Mouse (Mus musculus) liver, postnatal 0 days (tissue): ENCODE measurements at regions not wholly inside any gene's neighbourhood (a gene's known extent, or its start where the extent isn't known, plus 50 kb on each side); places are given as distances from the start of the nearest gene placed in this dataset.
A peak's percentile ranks its signal among the peaks of the same experiment; 100 is the strongest.

Source experiments
- ATAC-seq: fragments of 200-750 bp; cut with Nextera tagmentation; 2 replicates; pipeline ENCODE4 v1.8.0; 2017; ENCODE audit warnings: mild to moderate bottlenecking, moderate library complexity
- DNase-seq: peaks from one replicate; pipeline ENCODE4 v3.0.0-alpha.2; 2016
- H3K27ac ChIP-seq: fragments of 300-500 bp; sonication (generic); 2 replicates; pipeline ENCODE4 v1.5.1; 2014; ENCODE audit warnings: antibody characterized with exemption, moderate library complexity, mild to moderate bottlenecking, low read depth
- H3K27me3 ChIP-seq: fragments of 300-500 bp; sonication (generic); 2 replicates; pipeline ENCODE4 v1.6.1; 2014; ENCODE audit warnings: low read length, control low read depth, mixed read lengths; ENCODE audit not compliant: insufficient read depth
- H3K36me3 ChIP-seq: fragments of 300-500 bp; sonication (generic); replicated peaks from 2 replicates; pipeline ENCODE4 v1.6.1; 2014; ENCODE audit warnings: mild to moderate bottlenecking, control low read depth, low read length, moderate library complexity, mixed read lengths; ENCODE audit not compliant: insufficient read depth
- H3K4me1 ChIP-seq: fragments of 300-500 bp; sonication (generic); 2 replicates; pipeline ENCODE4 v1.6.1; 2014; ENCODE audit warnings: antibody characterized with exemption, mild to moderate bottlenecking, control low read depth; ENCODE audit not compliant: insufficient read depth
- H3K4me2 ChIP-seq: fragments of 300-500 bp; sonication (generic); 2 replicates; pipeline ENCODE4 v1.6.1; 2014; ENCODE audit warnings: low read depth, mild to moderate bottlenecking, low read length, moderate library complexity, mixed read lengths
- H3K4me3 ChIP-seq: fragments of 300-500 bp; sonication (generic); 2 replicates; pipeline ENCODE4 v1.5.1; 2014; ENCODE audit warnings: low read depth, low read length
- H3K9ac ChIP-seq: fragments of 300-500 bp; sonication (generic); replicated peaks from 2 replicates; pipeline ENCODE4 v1.6.1; 2014; ENCODE audit warnings: mild to moderate bottlenecking, moderate library complexity
- H3K9me3 ChIP-seq: fragments of 300-500 bp; sonication (generic); 2 replicates; pipeline ENCODE4 v1.6.1; 2016; ENCODE audit warnings: mild to moderate bottlenecking, control low read depth, low read length, mixed read lengths
- CTCF ChIP-seq: sonication (generic); IDR thresholded peaks from 2 replicates; pipeline ENCODE4 v1.5.1; 2016; ENCODE audit warnings: antibody characterized with exemption, low read depth
- EP300 ChIP-seq: IDR thresholded peaks from 2 replicates; pipeline ENCODE4 v1.6.1; 2016; ENCODE audit warnings: antibody characterized with exemption, low read depth, mild to moderate bottlenecking
- WGBS: fragments of 180-500 bp; shearing (Covaris S2); extraction: QIAGEN DNeasy Blood & Tissue Kit; methylation state at CpG from one replicate; pipeline ENCODE4 v1.1.7; 2014; ENCODE audit not compliant: insufficient replicate concordance; 5-methylcytosine and 5-hydroxymethylcytosine counted together

DNA sequence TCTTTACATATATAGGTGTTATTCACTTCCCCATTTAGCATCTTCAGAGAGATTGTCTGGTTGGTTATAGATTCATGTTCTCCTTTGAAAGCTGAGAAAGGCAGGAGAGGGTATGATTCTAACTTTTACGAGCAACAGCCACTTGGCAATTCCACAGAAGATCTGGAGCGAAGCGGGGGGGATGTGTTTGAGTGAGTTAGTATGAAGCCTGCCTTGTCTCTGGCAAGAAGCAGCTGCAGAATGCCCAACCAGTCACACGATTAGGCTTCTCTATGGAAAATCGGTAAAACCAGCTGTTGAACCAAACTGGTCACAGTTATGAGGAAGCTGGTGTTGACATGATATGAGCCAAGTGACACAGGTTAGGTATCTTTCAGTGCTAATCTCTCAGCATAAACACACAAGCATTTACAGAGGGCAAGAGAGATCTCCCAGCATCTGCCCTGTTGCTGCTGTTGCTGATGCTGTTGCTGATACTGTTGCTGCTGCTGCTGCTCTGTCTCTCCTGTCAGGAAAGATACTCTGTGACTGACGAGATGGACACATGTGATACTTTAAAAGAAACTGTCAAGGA is 455.7 kb upstream of the Adgrl2 start:
- TF ChIP-seq EP300 (0 out of 2 replicates have a peak, but pooled peaks have one; percentile 41), CTCF (no peak)
- Histone ChIP-seq H3K4me3 (no peak overlapping the region), H3K9ac (no peak overlapping the region), H3K9me3 (no peaks in the 10 kb centered on the region), H3K36me3 (no peaks in the 10 kb centered on the region), H3K27ac (no peak overlapping the region), H3K4me1 (no peaks in the 10 kb centered on the region), H3K4me2 (no peak overlapping the region), H3K27me3 (no peaks in the 10 kb centered on the region)
- 58% methylated on average over 6 of the region's 6 CpGs for WGBS
- ATAC-seq (no peak), DNase-seq (no peak)

DNA sequence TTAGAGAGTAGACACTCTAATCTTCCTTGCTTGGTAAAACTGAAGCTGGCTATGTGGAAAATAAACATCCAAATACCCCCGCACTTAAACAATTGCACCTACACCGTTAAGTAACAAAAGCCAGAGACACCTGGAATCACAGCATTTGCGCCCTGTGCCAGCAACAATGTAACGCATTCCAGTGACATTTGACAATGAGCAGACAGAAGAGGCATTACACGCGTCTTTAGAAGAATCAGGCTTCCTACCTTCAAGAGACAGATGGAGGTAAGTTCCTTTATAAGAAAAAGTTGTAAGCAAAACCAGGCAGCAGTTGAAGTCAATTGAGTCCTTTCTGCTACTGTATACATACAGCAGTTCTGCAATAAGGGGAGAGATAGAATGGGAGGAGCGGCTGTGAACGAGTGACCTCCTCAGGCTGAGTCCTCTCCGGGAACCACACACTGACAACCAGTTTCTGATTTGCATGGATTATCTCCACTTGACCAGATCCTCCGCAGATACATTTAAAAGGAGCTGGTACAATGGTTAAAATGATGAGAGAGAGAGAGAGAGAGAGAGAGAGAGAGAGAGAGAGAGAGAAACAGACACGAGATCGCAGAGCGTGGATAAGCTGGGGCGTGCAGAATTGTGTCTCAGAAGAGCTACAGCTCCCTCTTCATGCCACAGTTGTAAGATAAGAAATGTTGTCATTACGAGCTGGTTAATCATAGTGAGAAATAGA is 454.7 kb upstream of the Adgrl2 start:
- Histone ChIP-seq H3K27me3 (no peaks in the 10 kb centered on the region), H3K4me2 (peak overlapping the region; percentile 61), H3K36me3 (no peaks in the 10 kb centered on the region), H3K9ac (no peak overlapping the region), H3K9me3 (no peaks in the 10 kb centered on the region), H3K4me1 (no peaks in the 10 kb centered on the region), H3K4me3 (peak overlapping the region; percentile 34), H3K27ac (no peak overlapping the region)
- TF ChIP-seq CTCF (peak; percentile 63), EP300 (no peak)
- no peak for DNase-seq
- 19% methylated on average over 15 of the region's 15 CpGs for WGBS
- no peak for ATAC-seq

DNA sequence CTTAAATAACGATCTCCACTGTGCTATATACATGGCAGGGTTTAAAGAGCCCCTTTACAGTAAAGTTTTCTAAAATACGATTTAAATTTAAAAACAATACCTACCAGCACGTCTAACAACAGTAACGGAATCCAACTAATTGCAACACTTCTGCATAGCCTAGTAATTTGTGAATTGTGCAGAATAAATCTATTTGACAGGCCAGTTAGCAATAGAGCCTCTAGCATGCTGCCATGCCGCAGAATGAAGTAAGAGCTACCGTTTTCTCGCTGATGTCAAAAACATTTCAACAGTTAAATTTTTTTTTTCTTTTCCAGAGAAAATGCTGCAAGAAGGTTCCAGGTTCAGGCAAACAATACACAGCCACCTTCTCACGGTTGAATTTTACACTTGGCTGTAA is 454.0 kb upstream of the Adgrl2 start:
- 72% methylated on average over 8 of the region's 8 CpGs for WGBS
- TF ChIP-seq EP300: no peak
- TF ChIP-seq CTCF: no peak
- DNase-seq (no peak), ATAC-seq (no peak)
- Histone ChIP-seq H3K9ac (no peak overlapping the region), H3K4me1 (no peaks in the 10 kb centered on the region), H3K36me3 (no peaks in the 10 kb centered on the region), H3K27me3 (no peaks in the 10 kb centered on the region), H3K4me2 (no peak overlapping the region), H3K4me3 (no peak overlapping the region), H3K9me3 (no peaks in the 10 kb centered on the region), H3K27ac (no peak overlapping the region)

DNA sequence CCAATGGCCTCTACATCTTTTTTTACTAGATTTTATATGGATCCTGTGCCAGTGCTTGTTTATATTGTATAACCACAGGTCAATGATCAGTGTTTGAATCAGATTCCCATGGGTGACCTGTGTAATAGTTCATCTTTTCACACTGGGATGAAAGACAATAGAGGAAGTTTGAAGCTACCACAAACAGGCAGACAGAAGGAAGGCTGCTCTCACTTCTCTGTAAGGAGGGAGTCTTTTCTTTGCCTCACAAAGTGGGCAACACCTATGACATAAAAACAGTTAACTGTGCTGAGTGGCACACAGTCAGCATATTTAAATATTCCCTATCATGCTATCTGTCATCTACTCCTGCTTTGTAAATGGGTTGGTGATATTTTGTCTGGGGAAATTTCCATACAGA is 450.9 kb upstream of the Adgrl2 start:
- Histone ChIP-seq H3K27me3 (no peaks in the 10 kb centered on the region), H3K4me2 (no peak overlapping the region), H3K9ac (no peak overlapping the region), H3K9me3 (no peaks in the 10 kb centered on the region), H3K27ac (no peak overlapping the region), H3K4me3 (no peak overlapping the region), H3K36me3 (no peaks in the 10 kb centered on the region), H3K4me1 (no peaks in the 10 kb centered on the region; the same call in 1 of the 2 replicates)
- no peak for TF ChIP-seq EP300
- TF ChIP-seq CTCF: no peak
- DNase-seq (no peak), ATAC-seq (no peak)

DNA sequence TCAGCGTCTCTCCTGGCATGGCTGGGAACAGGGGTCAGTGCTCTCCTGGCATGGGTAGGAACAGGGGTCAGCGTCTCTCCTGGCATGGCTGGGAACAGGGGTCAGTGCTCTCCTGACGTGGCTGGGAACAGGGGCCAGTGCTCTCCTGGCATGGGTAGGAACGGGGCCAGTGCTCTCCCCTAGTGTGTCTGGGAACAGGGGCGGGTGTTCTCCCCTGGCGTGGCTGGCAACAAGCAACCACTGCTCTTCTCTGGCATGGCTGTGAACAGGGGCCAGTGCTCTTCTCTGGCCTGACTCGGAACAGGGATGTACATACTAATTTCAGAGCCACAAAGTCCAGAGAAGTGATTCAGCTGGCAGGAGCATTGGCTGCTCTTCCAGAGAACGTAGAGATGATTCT is 447.4 kb upstream of the Adgrl2 start:
- H3K9ac ChIP-seq: no peak overlapping the region
- no peak for ATAC-seq
- H3K36me3 ChIP-seq: no peaks in the 10 kb centered on the region
- no peak overlapping the region for H3K4me3 ChIP-seq
- no peaks in the 10 kb centered on the region; the same call in 1 of the 2 replicates for H3K4me1 ChIP-seq
- no peak for DNase-seq
- TF ChIP-seq EP300: no peak
- no peak for TF ChIP-seq CTCF
- WGBS: 77% methylated on average over 8 of the region's 8 CpGs
- no peak overlapping the region for H3K4me2 ChIP-seq
- no peaks in the 10 kb centered on the region for H3K27me3 ChIP-seq
- H3K27ac ChIP-seq: no peak overlapping the region
- no peaks in the 10 kb centered on the region for H3K9me3 ChIP-seq

DNA sequence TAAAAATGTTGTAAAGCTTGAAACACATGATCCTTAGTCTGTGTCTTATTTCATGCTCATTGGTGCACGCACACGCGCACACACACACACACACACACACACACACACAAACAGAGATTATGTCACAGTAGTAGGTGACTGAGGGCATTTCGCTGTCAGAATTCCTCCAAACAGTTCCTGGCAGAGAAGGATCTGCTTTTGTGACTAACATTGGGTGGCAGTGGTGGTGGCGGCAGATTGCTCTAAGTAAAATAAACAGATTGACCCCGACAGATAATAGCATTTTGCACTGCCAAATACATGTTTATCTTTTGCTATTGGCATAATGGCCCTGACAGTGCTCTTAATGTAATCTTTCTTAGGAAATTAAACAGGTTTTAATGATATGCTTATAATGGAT is 446.6 kb upstream of the Adgrl2 start:
- Histone ChIP-seq H3K27me3 (no peaks in the 10 kb centered on the region), H3K36me3 (no peaks in the 10 kb centered on the region), H3K4me1 (no peaks in the 10 kb centered on the region; the same call in 1 of the 2 replicates), H3K9me3 (no peaks in the 10 kb centered on the region), H3K4me2 (no peak overlapping the region), H3K4me3 (no peak overlapping the region), H3K27ac (no peak overlapping the region), H3K9ac (no peak overlapping the region)
- TF ChIP-seq EP300 (no peak), CTCF (no peak)
- no peak for ATAC-seq
- DNase-seq: no peak
- 66% methylated on average over 6 of the region's 6 CpGs for WGBS
